Mouse (Mus musculus) 3134 (cell line): ENCODE measurements around the gene Isy1.
"Not testable (repeated sequence)": the region's sequence is repeated elsewhere in the genome, so short reads cannot be mapped to it uniquely, and the experiment has no call there.

Experiments
- DNase-seq: peaks from one replicate; pipeline ENCODE4 v3.0.0-alpha.2; 2011; ENCODE audit warnings: low spot score; ENCODE audit not compliant: insufficient read length; ENCODE audit errors: extremely low read depth

The Isy1 gene

GRCm38 (mm10) chr6:87779174-87780165 is 59.1 kb downstream of the Isy1 start:
- peak; percentile 72 for DNase-seq

GRCm38 (mm10) chr6:87778294-87779173 is 60.1 kb downstream of the Isy1 start:
- no peak for DNase-seq

- no peak for DNase-seq
Observed at GRCm38 (mm10) chr6:87777842-87778241, 60.8 kb downstream of the Isy1 start, which contains the start of gene Gp9. Gene Gp9, plus strand, starts transcription at chr6:87778072.

- DNase-seq, result no peak
Observed at GRCm38 (mm10) chr6:87776663-87777062, 61.9 kb downstream of the Isy1 start.

- no peak for DNase-seq
Observed at GRCm38 (mm10) chr6:87775588-87776245, 62.9 kb downstream of the Isy1 start.

- DNase-seq, result no peak
Observed at GRCm38 (mm10) chr6:87774909-87775308, 63.7 kb downstream of the Isy1 start.

GRCm38 (mm10) chr6:87774466-87774865 is 64.1 kb downstream of the Isy1 start:
- no peak for DNase-seq

GRCm38 (mm10) chr6:87770626-87771025 is 68.0 kb downstream of the Isy1 start:
- DNase-seq, result no peak

GRCm38 (mm10) chr6:87764296-87764695 is 74.3 kb downstream of the Isy1 start:
- not testable (repeated sequence) for DNase-seq
